Mouse (Mus musculus): ENCODE measurements around the gene Wdr48. TPM values are rescaled to one million over a fixed set of nuclear protein-coding genes. Genes with fewer than 3 reads are reported as not detected.

Wdr48 gene
- polyA plus RNA-seq, 1 experiment from 2014 or later, result 64.0 TPM

GRCm38 (mm10) chr9:119973869-119974520, 79.3 kb downstream of the Wdr48 start:
- 92% methylated on average over 27 of the region's 27 CpGs for WGBS
- no peak for DNase-seq (ENCODE audit: low spot score)
- no peaks in the 10 kb centered on the region; the same call in none of the 2 replicates for H3K36me3 ChIP-seq (replicated peaks; ENCODE audit: control insufficient read depth, insufficient read depth, low read depth, low read length)

GRCm38 (mm10) chr9:119974609-119975008, 79.9 kb downstream of the Wdr48 start:
- Histone ChIP-seq H3K27ac (replicated peaks; ENCODE audit: low read depth, low read length) (no peak overlapping the region), H3K27me3 (ENCODE audit: control insufficient read depth, insufficient read depth, low read length) (no peaks in the 10 kb centered on the region), H3K4me1 (ENCODE audit: control insufficient read depth, insufficient read depth, low read length) (peaks cover 4% of the 10 kb centered on the region; the same call in 1 of the 2 replicates), H3K36me3 (replicated peaks; ENCODE audit: control insufficient read depth, insufficient read depth, low read depth, low read length) (no peaks in the 10 kb centered on the region; the same call in none of the 2 replicates), H3K9ac (replicated peaks; ENCODE audit: low read length) (no peak overlapping the region), H3K4me2 (ENCODE audit: low read depth, low read length) (no peak overlapping the region), H3K9me3 (replicated peaks; ENCODE audit: control insufficient read depth, low read length) (no peaks in the 10 kb centered on the region), H3K4me3 (ENCODE audit: low read depth, low read length) (no peak overlapping the region)
- ATAC-seq (replicated peaks; ENCODE audit: insufficient number of reproducible peaks, low FRiP score, low TSS enrichment, low read depth) (no peak), DNase-seq (ENCODE audit: low spot score) (no peak)
- WGBS, result 84% methylated on average over 5 of the region's 5 CpGs

More at GRCm38 (mm10) chr9:119973869-119974520, 79.3 kb downstream of the Wdr48 start:
- H3K9me3 ChIP-seq (replicated peaks; ENCODE audit: control insufficient read depth, low read length), result no peaks in the 10 kb centered on the region
- H3K27ac ChIP-seq (replicated peaks; ENCODE audit: low read depth, low read length), result no peak overlapping the region
- H3K4me1 ChIP-seq (ENCODE audit: control insufficient read depth, insufficient read depth, low read length), result peaks cover 4% of the 10 kb centered on the region; the same call in 1 of the 2 replicates
- no peak for ATAC-seq (replicated peaks; ENCODE audit: insufficient number of reproducible peaks, low FRiP score, low TSS enrichment, low read depth)
- no peaks in the 10 kb centered on the region for H3K27me3 ChIP-seq (ENCODE audit: control insufficient read depth, insufficient read depth, low read length)
- no peak overlapping the region for H3K9ac ChIP-seq (replicated peaks; ENCODE audit: low read length)
- H3K4me3 ChIP-seq (ENCODE audit: low read depth, low read length), result no peak overlapping the region
- no peak overlapping the region for H3K4me2 ChIP-seq (ENCODE audit: low read depth, low read length)

- Histone ChIP-seq H3K36me3 (replicated peaks; ENCODE audit: control insufficient read depth, insufficient read depth, low read depth, low read length) (no peaks in the 10 kb centered on the region; the same call in none of the 2 replicates), H3K4me2 (ENCODE audit: low read depth, low read length) (no peak overlapping the region), H3K27me3 (ENCODE audit: control insufficient read depth, insufficient read depth, low read length) (no peaks in the 10 kb centered on the region), H3K4me1 (ENCODE audit: control insufficient read depth, insufficient read depth, low read length) (peaks cover 4% of the 10 kb centered on the region; the same call in 1 of the 2 replicates), H3K27ac (replicated peaks; ENCODE audit: low read depth, low read length) (no peak overlapping the region), H3K9ac (replicated peaks; ENCODE audit: low read length) (no peak overlapping the region), H3K9me3 (replicated peaks; ENCODE audit: control insufficient read depth, low read length) (no peaks in the 10 kb centered on the region), H3K4me3 (ENCODE audit: low read depth, low read length) (no peak overlapping the region)
- DNase-seq (ENCODE audit: low spot score) (no peak), ATAC-seq (replicated peaks; ENCODE audit: insufficient number of reproducible peaks, low FRiP score, low TSS enrichment, low read depth) (no peak)
- WGBS, result 97% methylated on average over 4 of the region's 4 CpGs
These were observed 80.6 kb downstream of the Wdr48 start for GRCm38 (mm10) chr9:119975286-119975685.

Other genes with a start within 250 kb of the Wdr48 start
- gene Scn10a, start 175.6 kb upstream of the Wdr48 start, polyA plus RNA-seq (2014; fragmentation: Nextera tagmentation; extraction: Ambion mirVana), result 0.53 and 0.85 TPM in 2 replicates
- gene Scn11a, start 69.4 kb upstream of the Wdr48 start, polyA plus RNA-seq (2014; fragmentation: Nextera tagmentation; extraction: Ambion mirVana), result 0.11 and 0.14 TPM in 2 replicates
- 18.3 and 20.1 TPM in 2 replicates for gene Gorasp1, start 42.7 kb downstream of the Wdr48 start, polyA plus RNA-seq (2014; fragmentation: Nextera tagmentation; extraction: Ambion mirVana)
- gene Ttc21a, start 42.7 kb downstream of the Wdr48 start, polyA plus RNA-seq (2014; fragmentation: Nextera tagmentation; extraction: Ambion mirVana), result 0.10 and 0.33 TPM in 2 replicates
- gene Csrnp1, start 89.8 kb downstream of the Wdr48 start, polyA plus RNA-seq (2014; fragmentation: Nextera tagmentation; extraction: Ambion mirVana), result 1.5 and 2.1 TPM in 2 replicates
- gene Xirp1, start 128.7 kb downstream of the Wdr48 start, polyA plus RNA-seq (2014; fragmentation: Nextera tagmentation; extraction: Ambion mirVana), result 0.06 and 0.13 TPM in 2 replicates
- gene Cx3cr1, start 175.0 kb downstream of the Wdr48 start, polyA plus RNA-seq (2014; fragmentation: Nextera tagmentation; extraction: Ambion mirVana), result 2.4 and 3.4 TPM in 2 replicates
- not detected in 2 replicates for gene Ccr8, start 197.2 kb downstream of the Wdr48 start, polyA plus RNA-seq (2014; fragmentation: Nextera tagmentation; extraction: Ambion mirVana)
- gene Slc25a38, start 215.5 kb downstream of the Wdr48 start, polyA plus RNA-seq (2014; fragmentation: Nextera tagmentation; extraction: Ambion mirVana), result 33.2 and 36.9 TPM in 2 replicates
- gene Rpsa, start 232.8 kb downstream of the Wdr48 start, polyA plus RNA-seq (2014; fragmentation: Nextera tagmentation; extraction: Ambion mirVana), result 1,419 and 1,591 TPM in 2 replicates

All from embryonic facial prominence, embryonic 11.5 days (tissue).